Mouse (Mus musculus) embryo, embryonic 10 days (tissue): ENCODE measurements around the gene Lmo7.

Source experiments
- DNase-seq: peaks from one replicate; pipeline ENCODE4 v3.0.0-alpha.2; 2015; ENCODE audit warnings: low spot score

Lmo7 gene

GRCm38 (mm10) chr14:101946711-101947516, 217.2 kb downstream of the Lmo7 start:
- peak; percentile 75 for DNase-seq

DNA sequence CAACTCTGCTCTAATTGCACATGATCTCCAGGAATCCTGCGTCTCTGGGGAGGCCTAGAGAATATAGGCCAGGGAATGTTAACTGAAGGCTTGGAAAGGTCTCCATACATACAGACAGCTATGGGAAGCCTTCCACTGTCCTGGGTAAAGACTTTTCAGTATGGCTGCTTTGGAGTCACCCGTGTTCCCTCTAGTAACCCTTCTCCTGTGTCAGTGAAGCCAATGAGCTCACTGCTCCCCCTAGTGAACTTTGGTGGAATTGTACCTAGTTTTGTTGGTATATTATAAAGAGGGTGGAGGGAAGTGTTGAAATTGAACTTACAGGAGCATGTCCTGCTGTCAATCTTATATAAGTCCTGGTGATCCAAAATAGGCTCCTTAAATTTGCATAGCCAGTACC, 219.4 kb downstream of the Lmo7 start:
- peak; percentile 59 for DNase-seq

DNA sequence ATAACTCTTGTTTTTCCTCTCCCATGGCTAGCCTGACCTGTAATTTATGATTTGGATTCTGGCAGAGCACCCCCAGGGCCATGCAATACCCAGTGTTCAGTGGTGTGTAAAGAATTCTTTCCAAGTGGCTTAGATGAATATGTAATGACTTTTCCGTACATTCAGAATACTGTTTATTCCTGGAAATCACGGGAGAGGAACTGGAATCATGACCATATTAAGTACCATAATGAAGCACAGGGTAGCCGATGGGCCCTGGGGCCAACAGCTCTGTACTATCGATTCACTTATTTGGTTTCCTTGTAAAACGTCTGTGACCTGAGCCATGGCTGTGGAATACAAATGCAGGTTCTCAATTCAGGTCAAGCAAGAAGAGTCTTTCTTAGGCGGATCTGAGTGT, 221.3 kb downstream of the Lmo7 start:
- no peak for DNase-seq

- DNase-seq: no peak
Measured at GRCm38 (mm10) chr14:101953793-101954468, 224.2 kb downstream of the Lmo7 start.

DNA sequence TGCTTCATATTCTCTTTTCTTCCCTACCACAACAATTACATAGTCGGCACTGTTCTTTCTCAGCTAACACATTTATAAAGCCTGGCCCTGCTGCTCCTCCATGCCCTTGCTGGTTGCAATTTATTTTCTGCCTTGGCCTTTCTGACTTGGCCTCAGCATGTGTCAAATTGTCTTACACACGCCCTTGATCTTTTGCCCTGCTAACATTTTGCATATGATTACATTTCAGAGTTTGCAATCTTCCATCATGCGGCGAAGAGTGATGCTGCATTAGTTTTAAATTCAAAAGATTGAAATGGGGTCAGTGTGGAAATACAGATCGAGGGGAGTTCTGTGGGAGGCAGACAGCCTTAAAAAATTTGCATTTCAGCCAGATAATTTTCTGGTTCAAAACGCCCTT, 234.6 kb downstream of the Lmo7 start:
- DNase-seq: no peak

GRCm38 (mm10) chr14:101964956-101965355, 235.2 kb downstream of the Lmo7 start:
- DNase-seq: no peak

GRCm38 (mm10) chr14:101972764-101973163, 243.0 kb downstream of the Lmo7 start:
- DNase-seq: no peak

DNA sequence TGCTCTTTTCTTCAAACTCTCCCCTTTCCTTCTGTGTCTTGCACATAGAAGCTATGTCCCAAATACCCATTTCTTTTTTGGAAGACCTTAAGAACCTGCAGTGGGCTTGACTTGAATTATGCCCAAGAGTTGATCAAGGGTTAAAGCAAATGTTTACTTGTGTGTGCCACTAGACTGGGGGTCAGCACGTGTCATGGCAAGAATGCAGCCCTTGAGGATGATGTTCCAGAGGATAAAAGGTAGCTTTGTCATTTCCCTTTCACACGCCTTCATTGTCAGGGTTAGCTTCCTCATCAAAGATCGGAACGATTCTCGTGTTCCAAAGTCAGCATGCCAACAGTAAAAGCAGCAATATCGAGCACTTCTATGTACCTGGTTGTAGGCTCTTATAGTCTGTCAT, 243.4 kb downstream of the Lmo7 start:
- DNase-seq: peak; percentile 30

DNA sequence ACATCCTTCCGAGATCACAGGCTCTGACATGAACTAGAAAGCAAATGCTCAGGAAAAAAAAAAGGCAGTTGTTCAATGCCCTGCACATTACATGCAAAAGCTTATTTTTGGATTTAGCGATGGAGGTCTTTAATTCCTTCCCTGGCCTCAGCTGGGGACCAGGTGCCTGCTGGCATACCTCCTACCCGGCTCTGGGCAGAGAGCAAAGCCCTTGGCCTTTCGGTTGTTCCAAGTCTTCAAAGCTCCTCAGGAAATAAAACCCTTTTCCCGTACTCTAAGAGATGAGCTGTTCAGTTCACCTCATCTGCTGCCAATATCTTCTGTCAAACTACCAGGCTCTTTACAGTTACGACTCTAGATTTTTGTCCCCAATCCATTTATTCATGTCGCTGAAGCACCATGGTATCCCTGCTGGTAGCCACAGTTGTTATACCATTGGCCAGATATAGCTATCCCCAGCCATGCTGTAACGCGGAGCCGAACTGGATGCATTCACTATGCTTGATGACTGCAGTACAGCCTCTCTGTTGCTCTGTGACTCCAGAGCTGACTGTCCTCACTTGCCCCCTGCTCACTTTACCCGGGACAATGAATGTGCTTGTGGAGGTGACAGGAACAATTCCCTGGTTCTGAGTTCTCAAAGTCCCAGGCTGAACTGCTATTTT, 246.4 kb downstream of the Lmo7 start:
- no peak for DNase-seq
